Mouse (Mus musculus) stomach, postnatal 0 days (tissue): ENCODE measurements around the gene Ift80. TPM values are rescaled to one million over a fixed set of nuclear protein-coding genes. Genes with fewer than 3 reads are reported as not detected.
A peak's percentile ranks its signal among the peaks of the same experiment; 100 is the strongest.

ENCODE experiments used
- ATAC-seq: fragments of 200-750 bp; cut with Nextera tagmentation; 2 replicates; pipeline ENCODE4 v1.8.0; 2017; ENCODE audit not compliant: low FRiP score, low TSS enrichment
- DNase-seq: peaks from one replicate; pipeline ENCODE4 v3.0.0-alpha.2; 2016; ENCODE audit warnings: low spot score
- H3K27ac ChIP-seq: fragments of 300-500 bp; sonication (generic); replicated peaks from 2 replicates; pipeline ENCODE4 v1.5.1; 2014; ENCODE audit warnings: mild to moderate bottlenecking, control low read depth
- H3K27me3 ChIP-seq: fragments of 300-500 bp; sonication (generic); 2 replicates; pipeline ENCODE4 v1.6.1; 2014; ENCODE audit warnings: low read length; ENCODE audit not compliant: control insufficient read depth, insufficient read depth
- H3K36me3 ChIP-seq: fragments of 300-500 bp; sonication (generic); 2 replicates; pipeline ENCODE4 v1.6.1; 2014; ENCODE audit warnings: low read length, mixed read lengths; ENCODE audit not compliant: control insufficient read depth, insufficient read depth
- H3K4me1 ChIP-seq: fragments of 300-500 bp; sonication (generic); replicated peaks from 2 replicates; pipeline ENCODE4 v1.6.1; 2014; ENCODE audit warnings: antibody characterized with exemption; ENCODE audit not compliant: control insufficient read depth, insufficient read depth
- H3K4me2 ChIP-seq: fragments of 300-500 bp; sonication (generic); replicated peaks from 2 replicates; pipeline ENCODE4 v1.6.1; 2014; ENCODE audit warnings: low read depth, mild to moderate bottlenecking, control low read depth, moderate library complexity
- H3K4me3 ChIP-seq: fragments of 300-500 bp; sonication (generic); 2 replicates; pipeline ENCODE4 v1.5.1; 2014; ENCODE audit warnings: low read depth, low read length, control low read depth
- H3K9ac ChIP-seq: fragments of 300-500 bp; sonication (generic); 2 replicates; pipeline ENCODE4 v1.6.1; 2014; ENCODE audit warnings: mild to moderate bottlenecking, low read length, control low read depth, mixed read lengths
- H3K9me3 ChIP-seq: fragments of 300-500 bp; sonication (generic); 2 replicates; pipeline ENCODE4 v1.6.1; 2016; ENCODE audit warnings: low read length; ENCODE audit not compliant: control insufficient read depth
- CTCF ChIP-seq: IDR thresholded peaks from 2 replicates; pipeline ENCODE4 v1.5.1; 2016; ENCODE audit warnings: antibody characterized with exemption, low read depth, mild to moderate bottlenecking, moderate library complexity
- EP300 ChIP-seq: optimal IDR thresholded peaks from 2 replicates; pipeline ENCODE3; 2016; ENCODE audit warnings: antibody characterized with exemption
- WGBS: fragments of 180-500 bp; shearing (Covaris S2); extraction: QIAGEN DNeasy Blood & Tissue Kit; methylation state at CpG from one replicate; pipeline ENCODE4 v1.1.7; 2014; 5-methylcytosine and 5-hydroxymethylcytosine counted together
- polyA plus RNA-seq: library from polyadenylated mRNA; unstranded; fragments of >200 nt; fragmentation: Nextera tagmentation; extraction: Ambion mirVana; gene quantifications from 2 replicates; pipeline ENCODE4 v1.2.1, GENCODE M21; 2015

The Ift80 gene
- polyA plus RNA-seq, 1 experiment from 2014 or later, result 2.2 TPM

DNA sequence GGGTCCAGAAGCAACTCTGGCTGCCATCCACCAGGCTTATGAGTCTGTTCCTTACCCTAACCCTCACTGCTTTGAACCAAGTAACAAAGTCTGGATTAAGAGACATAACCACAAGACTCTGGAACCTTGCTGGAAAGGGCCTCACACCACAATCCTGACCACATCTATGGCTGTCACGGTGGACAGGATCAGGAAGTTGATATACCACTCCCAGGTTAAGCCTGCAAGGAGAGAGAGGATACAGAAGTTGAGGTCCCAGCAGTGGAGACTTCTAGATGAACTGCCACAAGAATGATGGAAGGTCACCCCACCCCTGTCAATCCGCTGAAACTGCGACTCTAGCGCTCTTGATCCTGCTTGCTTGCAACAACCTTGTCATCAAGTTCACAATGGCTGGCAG is 26.7 kb downstream of the Ift80 start:
- Histone ChIP-seq H3K27me3 (no peaks in the 10 kb centered on the region), H3K4me1 (no peaks in the 10 kb centered on the region), H3K9me3 (no peaks in the 10 kb centered on the region), H3K9ac (no peak overlapping the region), H3K36me3 (no peaks in the 10 kb centered on the region), H3K4me3 (no peak overlapping the region), H3K27ac (no peak overlapping the region), H3K4me2 (no peak overlapping the region)
- DNase-seq (no peak), ATAC-seq (no peak)
- WGBS, result 85% methylated on average over 4 of the region's 4 CpGs
- TF ChIP-seq CTCF (no peak), EP300 (no peak)

DNA sequence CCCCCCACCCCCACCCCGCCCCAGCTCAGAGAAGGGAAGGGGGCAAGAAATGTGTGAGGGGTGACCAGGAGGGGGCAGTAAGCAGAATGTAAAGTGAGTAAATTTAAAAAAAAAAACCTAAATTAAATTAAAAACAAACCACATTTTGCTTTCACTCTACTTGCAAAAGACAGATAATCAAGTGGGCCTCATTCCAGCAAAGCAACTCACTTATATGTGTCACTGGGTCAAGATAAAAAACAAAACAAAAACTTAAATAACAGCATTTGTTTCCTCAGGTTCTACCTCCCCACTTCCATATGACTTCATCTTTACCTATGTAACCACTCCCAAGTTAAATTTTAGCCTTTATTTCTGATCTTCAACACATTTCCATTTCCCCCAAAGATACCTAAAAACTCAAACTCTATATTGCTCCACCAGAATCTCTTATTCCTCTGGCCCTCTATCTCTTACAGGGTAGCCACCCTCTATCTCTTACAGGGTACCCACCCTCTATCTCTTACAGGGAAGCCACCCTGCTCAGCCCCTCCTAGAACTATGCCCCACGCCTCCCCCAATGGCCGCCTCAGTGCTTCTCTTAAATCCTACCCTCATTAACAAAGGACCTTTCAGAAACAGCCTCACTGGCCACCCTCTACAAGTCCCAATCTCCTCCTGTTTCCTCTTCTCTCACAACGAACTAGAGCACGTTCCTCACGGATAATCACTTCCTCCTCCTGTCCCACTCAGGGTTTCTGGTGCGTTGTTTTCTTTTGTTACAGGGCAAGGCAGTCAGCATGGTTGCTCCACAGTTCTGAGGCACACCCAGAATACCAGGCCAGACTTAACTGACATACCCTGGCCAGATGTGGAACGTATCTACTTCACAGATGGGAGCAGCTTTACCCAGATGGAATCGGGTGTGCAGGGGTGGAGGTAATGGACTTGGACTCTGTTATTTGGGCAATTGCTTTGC is 28.6 kb downstream of the Ift80 start:
- Histone ChIP-seq H3K27ac (no peak overlapping the region), H3K9ac (no peak overlapping the region), H3K36me3 (no peaks in the 10 kb centered on the region), H3K4me3 (no peak overlapping the region), H3K27me3 (no peaks in the 10 kb centered on the region), H3K4me1 (no peaks in the 10 kb centered on the region), H3K9me3 (no peaks in the 10 kb centered on the region), H3K4me2 (no peak overlapping the region)
- WGBS, result 60% methylated on average over 9 of the region's 9 CpGs
- TF ChIP-seq EP300 (no peak), CTCF (no peak)
- ATAC-seq (no peak), DNase-seq (no peak)

DNA sequence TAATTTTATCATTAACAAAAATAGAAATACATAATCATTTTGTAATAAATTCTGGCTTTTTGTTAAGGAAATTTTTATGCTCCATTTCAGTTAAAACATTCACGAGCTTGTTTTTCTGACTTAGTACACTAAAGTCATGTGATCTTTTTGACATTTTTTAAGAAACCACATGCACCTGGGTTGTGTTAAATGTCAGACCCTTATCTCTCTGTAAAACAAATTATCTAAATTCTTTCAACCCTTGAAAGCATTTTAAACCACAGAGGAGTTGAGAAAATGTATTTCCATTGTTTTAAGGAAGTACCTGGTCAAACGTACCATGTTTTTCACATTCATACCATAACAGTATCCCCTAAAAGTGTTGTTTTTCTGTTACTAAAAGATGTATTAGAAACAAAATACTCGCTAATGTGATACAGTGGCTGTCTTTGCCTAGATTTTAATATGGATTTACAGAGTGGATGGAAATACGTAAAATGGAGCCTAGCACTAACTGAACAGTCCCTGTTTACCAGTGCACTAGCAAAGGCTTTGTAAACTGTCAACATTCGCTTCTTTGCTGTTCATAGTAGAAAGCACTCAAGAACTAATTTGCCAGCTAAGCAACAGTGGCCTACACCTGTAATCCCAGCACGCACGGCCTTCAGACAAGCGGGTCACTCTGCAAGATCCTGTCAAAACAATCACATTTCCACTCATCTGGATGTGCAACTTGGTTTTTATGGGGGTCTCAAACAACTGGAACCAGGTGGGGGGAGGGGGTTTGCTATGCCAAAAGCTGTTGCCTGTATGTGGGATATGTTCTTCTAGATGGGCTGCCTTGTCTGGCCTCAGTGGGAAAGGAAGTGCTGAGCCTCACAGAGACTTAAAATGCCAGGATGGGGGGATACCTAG is 29.5 kb downstream of the Ift80 start:
- WGBS, result 80% methylated on average over 8 of the region's 8 CpGs
- no peak overlapping the region for H3K9ac ChIP-seq
- no peaks in the 10 kb centered on the region for H3K9me3 ChIP-seq
- DNase-seq (no peak), ATAC-seq (no peak)
- no peaks in the 10 kb centered on the region for H3K27me3 ChIP-seq
- H3K36me3 ChIP-seq, result no peaks in the 10 kb centered on the region
- no peak overlapping the region for H3K4me2 ChIP-seq
- no peak overlapping the region for H3K4me3 ChIP-seq
- H3K4me1 ChIP-seq, result no peaks in the 10 kb centered on the region
- TF ChIP-seq CTCF (no peak), EP300 (no peak)
- H3K27ac ChIP-seq, result no peak overlapping the region

DNA sequence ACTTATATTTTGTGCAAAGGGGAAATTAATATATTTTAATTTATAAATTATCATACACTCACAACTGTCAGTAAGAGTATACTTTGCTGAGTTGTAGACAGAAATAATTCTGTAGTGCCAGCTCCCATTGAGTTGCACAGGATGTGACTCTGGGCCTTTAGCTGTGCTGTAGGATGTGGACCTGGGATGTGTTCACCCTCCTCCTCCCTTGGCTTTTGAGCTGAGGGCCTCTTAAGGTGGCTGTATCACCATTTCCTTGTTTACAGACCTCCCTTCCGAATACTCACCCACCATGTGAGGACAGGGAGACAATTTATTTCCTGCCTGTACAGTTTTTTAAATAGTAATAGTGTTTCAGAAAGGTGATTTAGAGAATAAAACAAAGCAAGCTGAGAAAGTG is 30.8 kb downstream of the Ift80 start:
- H3K36me3 ChIP-seq, result no peaks in the 10 kb centered on the region
- no peaks in the 10 kb centered on the region for H3K4me1 ChIP-seq
- no peak overlapping the region for H3K4me3 ChIP-seq
- ATAC-seq, result no peak
- H3K9ac ChIP-seq, result no peak overlapping the region
- TF ChIP-seq EP300, result no peak
- H3K4me2 ChIP-seq, result no peak overlapping the region
- WGBS, result 33% methylated on average over 1 of the region's 1 CpGs
- no peaks in the 10 kb centered on the region for H3K27me3 ChIP-seq
- no peak for DNase-seq
- H3K27ac ChIP-seq, result no peak overlapping the region
- no peaks in the 10 kb centered on the region for H3K9me3 ChIP-seq

DNA sequence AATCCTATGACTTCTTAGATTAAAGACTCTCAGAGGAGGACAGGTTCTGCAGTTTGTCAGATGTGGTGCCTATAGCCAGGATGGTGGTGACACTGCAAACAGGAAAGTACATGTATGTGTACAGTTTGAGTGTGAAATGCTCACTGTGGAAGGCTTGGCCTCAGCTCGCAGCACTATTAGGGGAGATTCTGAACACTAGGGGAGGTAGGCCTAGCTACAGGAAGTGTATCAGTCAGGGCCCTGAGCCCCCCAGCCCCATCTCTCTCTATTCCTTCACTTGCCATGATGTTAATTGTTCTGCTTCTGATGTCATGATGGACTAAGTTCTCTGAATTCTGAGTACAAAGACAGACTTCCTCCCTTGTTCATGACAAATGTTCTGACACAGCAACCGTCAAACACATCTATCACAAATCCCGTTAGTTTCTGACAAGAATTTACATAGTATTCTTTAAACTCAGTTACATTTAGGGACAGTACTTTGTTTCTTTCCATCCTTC is 35.2 kb downstream of the Ift80 start:
- H3K27ac ChIP-seq, result no peak overlapping the region
- TF ChIP-seq EP300 (no peak), CTCF (no peak)
- H3K4me2 ChIP-seq, result no peak overlapping the region
- H3K27me3 ChIP-seq, result no peaks in the 10 kb centered on the region
- H3K9me3 ChIP-seq, result no peaks in the 10 kb centered on the region
- H3K4me1 ChIP-seq, result no peaks in the 10 kb centered on the region
- H3K36me3 ChIP-seq, result peaks cover 3% of the 10 kb centered on the region; the same call in 1 of the 2 replicates
- H3K9ac ChIP-seq, result no peak overlapping the region
- DNase-seq, result no peak
- H3K4me3 ChIP-seq, result no peak overlapping the region
- 70% methylated on average over 3 of the region's 3 CpGs for WGBS
- no peak for ATAC-seq

DNA sequence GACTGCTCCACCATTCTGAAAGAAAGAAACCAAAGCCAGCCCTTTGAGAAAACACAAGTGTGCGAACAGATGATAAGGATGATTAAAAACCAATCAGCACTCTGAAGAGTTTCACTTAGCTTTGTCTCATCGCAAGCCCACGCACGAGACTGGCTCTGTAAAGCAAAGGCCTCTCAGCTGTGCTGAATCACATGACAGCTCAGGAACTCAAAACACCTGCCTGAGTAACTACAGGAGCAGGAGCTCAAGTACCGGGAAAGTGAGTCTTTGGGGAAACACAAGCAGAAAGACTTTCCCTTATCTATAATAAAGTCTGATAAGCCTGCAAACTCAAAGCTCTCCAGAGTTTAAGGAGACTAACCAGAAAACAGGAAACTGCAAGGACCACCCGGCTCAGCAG is 37.0 kb downstream of the Ift80 start:
- Histone ChIP-seq H3K9ac (no peak overlapping the region), H3K4me2 (no peak overlapping the region), H3K27me3 (no peaks in the 10 kb centered on the region), H3K36me3 (peaks cover 3% of the 10 kb centered on the region; the same call in 1 of the 2 replicates), H3K9me3 (no peaks in the 10 kb centered on the region), H3K4me1 (no peaks in the 10 kb centered on the region), H3K4me3 (no peak overlapping the region), H3K27ac (no peak overlapping the region)
- ATAC-seq, result no peak
- WGBS, result 54% methylated on average over 6 of the region's 6 CpGs
- TF ChIP-seq EP300 (no peak), CTCF (no peak)
- DNase-seq, result peak; percentile 36
